Mouse (Mus musculus) common myeloid progenitor, adult 5-6 weeks (primary cell): ENCODE measurements around the gene Insm2. TPM values are rescaled to one million over a fixed set of nuclear protein-coding genes. Genes with fewer than 3 reads are reported as not detected.
A peak's percentile ranks its signal among the peaks of the same experiment; 100 is the strongest.
"Not testable (repeated sequence)": the region's sequence is repeated elsewhere in the genome, so short reads cannot be mapped to it uniquely, and the experiment has no call there.

ENCODE experiments used
- ATAC-seq: replicated peaks from 2 replicates; pipeline ENCODE4 v1.8.0; 2016; ENCODE audit warnings: low read depth, mild to moderate bottlenecking, moderate TSS enrichment, inconsistent platforms; ENCODE audit not compliant: poor library complexity, severe bottlenecking
- total RNA-seq: library from RNA; stranded (forward); fragments of 200-1000, 187-1606 nt; gene quantifications from 2 replicates; pipeline ENCODE4 v1.2.3, GENCODE M21; 2017

Insm2 gene
- 0.14 TPM in 1 of 2 replicates, not detected in the other for total RNA-seq

DNA sequence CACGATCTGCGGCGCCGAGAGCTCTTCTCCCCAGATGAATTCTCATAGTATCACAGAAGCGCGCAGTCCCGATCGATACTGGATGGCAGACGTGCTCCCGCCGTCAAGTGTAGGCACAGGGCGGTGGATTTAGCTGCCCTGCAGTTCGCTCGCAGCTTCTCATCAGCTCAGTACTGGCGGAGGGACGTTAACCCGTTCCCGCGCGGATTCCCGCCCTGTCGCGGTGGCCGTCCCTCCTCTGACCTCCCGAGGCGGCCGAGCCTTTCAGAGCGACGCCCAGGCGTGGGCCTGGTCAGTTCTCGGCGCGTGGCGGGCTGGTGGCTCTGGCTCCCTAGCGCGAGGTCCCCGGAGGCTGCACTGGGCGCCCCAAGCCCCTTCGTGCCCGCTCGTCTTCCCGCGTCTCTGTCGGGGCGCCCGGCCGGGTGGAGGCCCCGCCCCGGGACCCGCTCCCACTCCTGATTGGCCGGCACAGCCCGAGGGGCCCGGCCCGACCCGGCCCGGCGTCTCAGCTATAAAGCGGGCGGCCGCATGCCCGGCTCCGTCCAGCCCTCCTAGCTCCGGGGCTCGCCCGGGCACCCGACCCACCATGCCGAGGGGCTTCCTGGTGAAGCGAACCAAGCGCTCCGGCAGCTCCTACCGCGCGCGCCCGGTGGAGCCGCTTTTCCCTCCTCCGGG is at the start of gene Insm2:
Gene Insm2 (plus strand): TSS at position 541 of the 675 bp plus-strand sequence.
- ATAC-seq = 0 out of 2 replicates have a peak, but pooled peaks have one; percentile 1

DNA sequence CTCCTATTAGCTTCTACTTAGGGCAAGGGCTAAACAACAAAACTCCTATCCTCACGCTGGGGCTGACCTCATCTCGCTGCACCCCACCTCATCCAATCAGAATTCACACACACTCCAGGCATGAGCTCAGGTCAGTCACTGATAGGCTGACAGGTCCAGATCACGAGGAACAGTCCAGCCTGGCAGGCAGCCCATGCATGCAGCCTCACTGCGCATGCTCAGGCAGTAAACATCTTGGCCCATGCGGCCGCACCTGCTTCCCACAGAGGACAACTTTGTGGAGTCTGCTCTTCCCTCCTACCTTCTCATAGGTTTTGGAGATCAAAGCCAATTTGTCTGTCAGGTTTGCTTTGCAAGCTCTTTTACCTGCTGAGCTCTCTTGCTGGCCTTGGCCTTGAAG is 44.3 kb upstream of the Insm2 start:
- ATAC-seq = not testable (repeated sequence)

DNA sequence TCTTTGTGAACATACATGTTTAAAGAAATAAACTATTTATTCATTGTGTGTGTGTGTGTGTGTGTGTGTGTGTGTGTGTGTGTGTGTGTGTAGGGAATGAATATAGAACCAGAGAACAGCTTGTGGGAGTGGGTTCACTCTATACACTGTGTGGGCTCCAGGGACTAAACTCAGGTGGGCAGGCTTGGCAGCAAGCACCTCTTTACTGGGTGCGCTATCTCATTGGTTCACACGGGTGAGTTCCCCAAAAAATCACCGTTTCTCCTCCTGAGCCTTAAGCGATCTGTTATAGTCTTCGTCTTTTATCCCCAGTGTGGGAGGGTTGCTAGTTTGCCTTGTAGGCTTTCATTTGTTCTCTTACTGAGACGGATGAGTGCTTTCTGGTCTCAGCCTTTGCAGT is 41.4 kb upstream of the Insm2 start:
- ATAC-seq = no peak

DNA sequence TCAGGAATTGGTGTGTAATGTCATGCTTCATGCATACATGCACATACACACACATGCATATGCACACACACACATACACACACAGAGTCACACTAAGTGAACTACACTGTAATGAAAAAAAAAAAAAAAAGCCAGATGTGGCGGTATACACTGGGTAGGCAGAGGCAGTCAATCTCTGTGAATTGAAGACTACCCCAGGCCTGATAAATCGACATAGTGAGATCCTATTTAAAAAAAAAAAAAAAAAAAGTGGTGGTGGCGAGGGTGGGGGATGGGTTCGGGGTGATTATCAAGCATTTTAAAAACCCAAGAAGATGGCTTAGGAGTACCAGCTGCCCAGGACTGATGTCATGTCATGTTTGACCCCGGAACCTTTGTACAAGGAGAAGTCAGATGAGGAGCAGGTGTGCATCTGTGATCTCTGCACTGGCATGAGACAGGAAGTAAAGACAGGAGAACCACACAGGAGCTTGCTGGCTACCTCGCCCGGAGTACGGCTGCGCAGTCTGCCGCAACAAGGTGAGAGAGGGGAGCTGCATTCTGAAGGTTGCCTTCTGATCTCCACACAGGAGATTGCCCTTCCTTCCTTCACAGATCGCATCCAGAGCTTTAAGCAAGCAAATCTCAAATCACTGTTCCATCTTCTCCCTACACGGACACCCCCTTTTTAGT is 39.9 kb upstream of the Insm2 start:
- ATAC-seq = no peak

DNA sequence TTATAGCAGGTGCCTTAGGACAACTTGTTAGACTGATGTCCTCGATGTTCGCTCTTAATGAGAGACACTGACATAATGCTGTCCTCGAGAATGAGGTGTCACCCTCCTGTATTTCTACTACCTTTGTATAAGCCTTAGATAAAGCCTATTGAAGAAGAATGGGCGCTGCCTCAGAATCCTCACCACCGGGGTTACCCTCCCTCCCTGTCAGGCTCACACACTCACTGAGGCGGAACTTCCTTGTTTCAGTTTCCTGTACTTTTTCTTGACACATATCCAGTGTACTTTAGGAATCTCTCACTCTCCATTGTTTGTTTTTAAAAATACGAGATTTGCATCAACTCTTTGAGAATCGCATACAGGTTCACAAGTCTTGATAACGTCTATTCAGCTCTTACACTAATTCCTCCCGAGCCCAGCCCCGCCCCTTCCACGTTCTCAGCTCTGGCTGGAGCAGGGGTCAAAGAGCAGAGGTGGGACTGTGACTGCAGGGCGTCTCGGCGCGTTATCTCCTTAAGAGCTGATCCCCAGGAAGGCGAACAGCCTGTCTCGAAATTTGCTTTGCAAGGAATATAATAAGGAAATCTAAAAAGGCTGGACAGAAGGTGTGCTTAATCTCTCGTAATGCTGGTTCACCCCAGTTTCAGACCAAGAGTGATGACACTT is 39.1 kb upstream of the Insm2 start:
- ATAC-seq = peak; percentile 85; the same call in 1 of the 2 replicates

DNA sequence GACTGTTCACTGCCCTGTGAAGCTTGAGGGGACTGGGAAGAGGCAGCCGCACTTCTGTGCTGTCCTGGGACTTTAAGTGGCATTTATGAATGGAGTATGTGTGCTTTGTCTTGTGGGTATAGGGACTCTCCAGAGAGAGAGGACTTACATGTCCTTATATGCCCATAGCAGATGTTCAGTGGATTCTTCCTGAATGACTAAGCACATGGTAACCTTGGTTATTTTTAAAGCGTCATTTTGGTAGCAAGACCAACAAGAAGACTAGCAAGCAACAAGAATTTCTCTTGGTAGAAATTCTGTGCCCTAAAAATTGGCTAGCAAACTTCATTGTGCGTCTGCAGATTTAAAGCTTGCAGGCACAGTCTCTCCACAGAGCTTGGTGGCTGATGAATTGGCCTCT is 35.5 kb upstream of the Insm2 start:
- no peak for ATAC-seq

DNA sequence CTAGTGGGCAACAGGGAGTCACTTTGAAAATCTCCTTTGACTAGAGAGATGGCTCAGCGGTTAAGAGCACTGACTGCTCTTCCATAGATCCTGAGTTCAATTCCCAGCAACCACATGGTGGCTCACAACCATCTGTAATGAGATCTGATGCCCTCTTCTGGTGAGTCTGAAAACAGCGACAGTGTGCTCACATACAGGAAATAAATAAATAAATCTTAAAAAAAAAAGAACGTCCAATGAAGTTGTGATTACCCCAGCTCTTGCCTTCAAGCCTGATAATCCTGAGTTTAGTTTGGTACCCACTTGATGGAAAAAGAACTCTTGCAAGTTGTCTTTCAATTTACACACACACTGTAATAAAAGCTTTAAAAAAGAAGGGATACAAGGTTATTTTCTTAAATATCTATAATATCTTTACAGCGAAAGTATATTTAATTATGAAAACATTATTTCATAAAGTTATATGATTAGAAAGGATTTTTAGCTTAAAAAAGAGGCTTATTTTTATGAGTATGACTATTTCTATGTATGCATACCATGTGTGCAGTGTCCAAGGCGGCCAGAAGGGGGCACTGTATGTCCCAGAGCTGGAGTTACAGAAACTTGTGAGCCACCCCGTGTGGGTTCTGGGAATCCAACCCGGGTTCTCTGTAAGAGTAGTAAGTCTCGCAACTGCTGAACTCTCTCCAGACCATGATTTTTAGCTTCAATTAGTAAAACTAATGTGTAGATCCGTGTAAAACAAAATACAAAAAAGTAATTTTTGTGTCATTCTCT is 34.9 kb upstream of the Insm2 start:
- no peak for ATAC-seq

DNA sequence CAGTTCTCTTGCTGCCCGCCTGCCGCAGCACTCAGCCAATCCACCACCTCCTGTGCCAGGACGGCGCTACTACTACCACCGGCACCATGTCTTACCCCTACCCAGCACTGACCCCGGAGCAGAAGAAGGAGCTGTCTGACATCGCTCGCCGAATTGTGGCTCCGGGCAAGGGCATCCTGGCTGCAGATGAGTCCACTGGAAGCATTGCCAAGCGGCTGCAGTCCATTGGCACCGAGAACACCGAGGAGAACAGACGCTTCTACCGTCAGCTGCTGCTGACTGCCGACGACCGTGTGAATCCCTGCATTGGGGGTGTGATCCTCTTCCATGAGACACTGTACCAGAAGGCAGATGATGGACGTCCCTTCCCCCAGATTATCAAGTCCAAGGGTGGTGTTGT is 34.0 kb upstream of the Insm2 start, which contains the start of gene Aldoart2:
Gene Aldoart2 (plus strand): TSS at position 34 of the 400 bp plus-strand sequence.
- no peak for ATAC-seq

DNA sequence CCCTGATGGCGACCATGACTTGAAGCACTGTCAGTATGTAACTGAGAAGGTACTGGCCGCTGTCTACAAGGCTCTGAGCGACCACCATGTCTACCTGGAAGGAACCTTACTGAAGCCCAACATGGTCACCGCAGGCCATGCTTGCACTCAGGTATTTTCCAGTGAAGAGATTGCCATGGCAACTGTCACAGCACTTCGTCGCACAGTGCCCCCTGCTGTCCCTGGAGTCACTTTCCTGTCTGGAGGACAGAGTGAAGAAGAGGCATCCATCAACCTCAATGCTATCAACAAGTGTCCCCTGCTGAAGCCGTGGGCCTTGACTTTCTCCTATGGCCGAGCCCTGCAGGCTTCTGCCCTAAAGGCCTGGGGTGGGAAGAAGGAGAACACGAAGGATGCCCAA is 33.4 kb upstream of the Insm2 start:
- ATAC-seq = no peak

DNA sequence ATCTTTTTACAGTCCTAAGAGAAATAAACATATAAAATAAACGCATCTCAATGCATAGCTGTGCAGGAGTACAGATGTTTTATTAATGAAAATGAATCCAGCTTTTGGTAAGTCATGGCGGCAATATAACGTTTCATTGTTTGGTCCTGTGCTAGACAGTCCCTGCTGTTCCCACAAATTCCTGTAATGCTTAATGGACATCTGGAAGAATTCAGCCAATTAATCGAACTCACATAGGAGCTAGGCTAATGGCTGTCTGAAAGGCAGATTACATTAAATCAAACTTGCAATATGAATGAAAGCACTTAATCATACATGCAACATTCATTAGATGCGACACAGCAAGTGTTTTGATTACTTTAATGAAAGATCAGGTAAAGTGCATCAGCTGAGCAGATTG is 32.4 kb upstream of the Insm2 start:
- ATAC-seq = no peak

DNA sequence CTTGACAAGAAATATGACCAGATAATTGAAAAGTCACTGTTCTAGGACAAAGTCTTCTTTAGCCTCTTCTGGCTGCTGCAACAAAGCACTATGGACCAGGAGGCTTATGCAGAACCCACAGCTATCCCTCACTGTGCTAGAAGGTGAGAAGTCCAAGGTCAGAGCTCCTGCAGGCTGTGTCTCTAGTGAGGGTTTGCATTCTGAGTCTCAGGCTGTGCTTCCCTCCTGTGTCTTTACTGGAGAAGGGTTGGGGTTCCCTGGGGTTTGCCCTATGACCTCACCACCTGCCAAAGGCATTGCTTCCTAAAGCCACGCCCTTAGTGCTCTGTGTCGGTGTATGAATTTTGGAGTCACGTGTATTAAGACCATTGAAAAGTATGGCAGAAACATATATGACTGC is 30.8 kb upstream of the Insm2 start:
- ATAC-seq = no peak

DNA sequence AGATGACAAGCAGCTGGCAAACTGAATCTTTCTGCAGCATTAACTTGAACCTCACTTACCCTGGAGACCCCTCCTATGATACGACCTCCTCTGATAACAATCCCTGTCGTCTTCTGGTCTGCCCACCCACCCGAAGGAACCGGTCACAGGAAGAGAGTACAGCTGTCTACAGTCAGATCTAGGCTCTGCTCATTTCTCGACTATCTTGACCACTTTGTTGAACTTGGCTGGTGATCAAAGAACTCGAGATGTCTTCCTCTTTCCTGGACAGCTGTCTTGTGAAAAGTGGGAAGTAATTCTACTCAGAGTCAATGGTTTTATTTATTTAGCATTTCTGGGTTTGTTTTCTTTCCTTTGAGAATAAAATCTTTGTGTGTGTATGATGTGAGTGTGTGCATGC is 29.6 kb upstream of the Insm2 start:
- ATAC-seq = peak; percentile 56; the same call in 1 of the 2 replicates

DNA sequence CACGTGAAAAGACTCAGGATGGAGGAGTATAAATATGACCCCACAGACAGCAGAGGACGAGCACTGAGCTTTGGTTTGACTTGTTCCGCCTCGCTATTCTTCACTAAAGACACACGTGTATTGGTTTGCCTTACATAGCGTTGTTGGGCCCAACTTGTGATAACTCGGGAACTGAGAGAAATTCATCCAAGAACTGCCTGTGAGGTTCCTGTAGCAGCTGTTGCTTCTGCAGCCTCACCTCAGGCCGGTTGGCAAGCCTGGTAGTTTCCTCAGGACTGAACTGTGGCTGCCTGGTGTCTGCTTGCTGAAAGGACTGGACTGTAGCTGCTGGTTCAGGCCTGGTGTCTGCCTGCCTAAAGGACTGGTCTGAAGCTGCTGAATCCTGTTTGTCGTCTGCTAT is 28.6 kb upstream of the Insm2 start:
- no peak for ATAC-seq

DNA sequence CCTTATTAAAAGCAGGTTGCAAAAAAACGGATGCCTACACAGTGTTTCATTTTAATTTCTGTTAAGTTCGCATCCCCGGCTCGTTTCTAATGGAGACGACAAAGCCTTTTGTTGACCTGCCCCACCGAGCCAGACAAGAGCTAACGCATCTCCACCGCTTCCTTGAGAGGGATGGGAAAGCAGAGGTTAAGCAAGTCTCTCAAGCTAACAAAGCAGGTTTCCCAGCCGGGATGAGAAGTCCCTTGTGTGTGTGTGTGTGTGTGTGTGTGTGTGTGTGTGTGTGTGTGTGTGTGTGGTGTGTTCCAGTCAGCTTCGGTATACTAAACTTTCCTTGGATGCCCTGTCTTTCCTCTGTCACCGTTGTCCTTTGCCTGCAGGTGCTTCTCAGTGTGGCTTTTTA is 28.0 kb upstream of the Insm2 start:
- no peak for ATAC-seq

DNA sequence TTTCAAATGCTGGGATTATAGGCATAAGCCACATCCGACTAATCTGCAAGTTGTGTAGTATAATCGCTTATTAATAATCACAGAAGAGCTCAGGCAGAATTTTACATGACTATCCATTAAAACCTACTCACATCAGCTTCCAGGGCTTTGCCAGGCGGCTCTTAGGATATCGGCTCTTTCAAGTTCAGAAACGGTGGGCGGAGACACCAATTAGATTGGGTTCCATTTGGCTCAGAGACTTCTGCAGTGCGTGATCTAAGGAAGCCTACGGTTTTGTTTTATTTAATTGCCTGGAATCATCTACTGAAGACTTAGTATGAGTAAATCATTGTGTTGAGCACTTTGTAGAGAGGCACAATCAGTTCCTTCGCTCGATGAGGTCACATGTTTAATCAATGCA is 27.6 kb upstream of the Insm2 start:
- no peak for ATAC-seq

DNA sequence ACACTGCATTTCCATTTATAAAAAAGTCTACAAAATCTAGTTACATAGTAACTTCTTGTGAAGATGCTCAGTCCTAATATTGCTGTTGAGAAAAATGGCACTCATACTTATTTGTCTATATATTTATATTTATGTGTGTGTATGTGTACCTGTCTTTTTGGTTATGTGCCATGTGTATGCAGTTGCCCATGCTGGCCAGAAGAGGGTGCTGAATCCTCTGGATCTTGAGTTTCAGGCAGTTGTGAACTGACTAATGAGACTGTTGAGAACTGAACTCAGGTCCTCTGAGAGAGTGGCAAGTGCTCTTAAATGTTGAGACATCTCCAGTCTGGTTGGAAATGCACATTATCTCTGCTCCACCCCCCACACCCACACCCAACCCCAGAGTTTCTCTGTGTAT is 26.1 kb upstream of the Insm2 start:
- ATAC-seq = no peak

DNA sequence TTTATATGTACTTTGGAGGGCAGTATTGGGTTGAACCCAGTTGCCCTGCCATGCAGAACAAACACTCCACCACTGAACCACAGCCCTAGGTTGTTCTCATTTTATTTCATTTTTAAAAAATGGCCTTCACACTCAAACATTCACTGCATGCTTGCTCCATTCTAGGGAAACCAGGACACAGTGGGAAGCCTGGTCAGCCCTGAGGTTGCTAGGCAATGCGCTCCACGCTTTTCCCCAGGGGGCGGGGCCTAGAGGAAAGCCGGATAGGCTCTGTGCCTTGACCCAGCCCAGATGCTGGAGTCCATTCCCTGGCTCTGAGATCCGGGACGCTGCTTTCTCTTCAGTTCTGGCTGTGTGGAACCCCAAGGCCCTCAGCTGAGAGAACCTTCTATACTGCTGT is 25.4 kb upstream of the Insm2 start:
- ATAC-seq = no peak

DNA sequence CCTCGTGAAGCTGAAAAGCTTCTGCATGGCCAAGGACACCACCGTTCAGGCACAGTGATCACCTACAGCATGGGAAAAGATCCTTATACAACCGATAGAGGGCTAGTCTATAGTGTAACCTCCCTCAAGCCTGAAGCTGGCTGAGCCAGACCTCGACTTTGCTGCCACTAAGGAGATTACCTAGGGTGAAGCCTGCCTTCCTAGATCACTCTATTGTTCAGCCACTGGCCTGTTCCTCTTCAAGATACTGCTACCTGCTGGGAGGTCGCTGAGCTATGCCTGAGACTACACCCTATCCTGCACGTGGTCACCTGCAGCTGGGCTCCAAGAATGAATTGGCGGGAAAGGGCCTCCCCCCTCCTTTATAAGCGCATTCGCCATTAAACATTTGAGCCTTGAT is 12.3 kb upstream of the Insm2 start:
- not testable (repeated sequence) for ATAC-seq

DNA sequence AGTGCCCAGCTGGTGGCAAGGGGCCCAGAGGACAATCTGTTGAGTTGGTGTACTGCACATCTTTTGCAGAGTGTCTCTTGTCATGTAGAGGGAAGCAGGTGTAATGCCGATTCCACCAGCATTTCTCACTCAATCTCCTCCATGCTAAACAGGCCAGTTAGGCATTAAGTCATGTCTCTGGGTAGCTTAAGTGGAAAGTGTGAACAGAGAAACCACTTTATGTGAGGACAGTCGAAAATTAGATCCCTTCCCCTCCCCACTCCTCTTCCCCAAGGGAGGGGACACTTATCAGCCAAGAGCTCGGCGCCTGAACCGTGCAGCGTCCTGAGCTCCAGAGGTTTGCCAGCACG is 715 bp upstream of the Insm2 start:
- no peak for ATAC-seq

DNA sequence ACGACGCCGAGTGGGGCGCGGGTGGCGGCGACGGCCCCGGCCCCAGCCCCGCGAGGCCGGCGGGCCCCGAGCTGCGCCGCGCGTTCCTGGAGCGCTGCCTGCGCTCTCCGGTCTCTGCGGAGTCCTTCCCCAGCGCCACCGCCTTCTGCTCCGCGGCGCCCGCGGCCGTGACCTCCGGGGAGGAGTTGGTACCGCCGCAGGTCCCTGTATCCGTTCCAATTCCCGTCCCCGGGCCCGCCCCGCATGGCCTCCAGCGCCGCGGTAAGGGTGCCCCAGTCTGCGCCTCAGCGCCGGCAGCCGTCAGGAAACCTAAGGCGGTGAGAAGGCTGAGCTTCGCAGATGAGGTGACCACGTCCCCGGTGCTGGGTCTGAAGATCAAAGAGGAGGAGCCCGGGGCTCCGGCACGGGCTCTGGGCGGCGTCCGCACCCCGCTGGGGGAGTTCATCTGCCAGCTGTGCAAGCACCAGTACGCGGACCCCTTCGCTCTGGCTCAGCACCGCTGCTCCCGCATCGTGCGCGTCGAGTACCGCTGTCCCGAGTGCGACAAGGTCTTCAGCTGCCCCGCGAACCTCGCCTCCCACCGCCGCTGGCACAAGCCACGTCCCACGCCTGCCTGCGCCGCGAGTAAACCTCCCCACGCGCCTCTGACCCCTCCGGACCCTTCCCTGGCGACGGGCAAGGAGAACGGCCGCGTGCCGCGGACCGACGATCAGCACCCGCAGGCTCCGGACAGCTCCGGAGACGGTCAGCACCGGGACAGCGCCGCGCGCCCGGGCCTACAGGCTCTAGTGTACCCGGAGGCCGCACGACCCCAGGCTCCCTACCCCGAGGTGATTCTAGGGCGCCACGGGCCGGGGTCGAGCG is 644 bp downstream of the Insm2 start:
- ATAC-seq = peak; percentile 90
